Mouse (Mus musculus): ENCODE measurements around the gene Itgb5.

Gene Itgb5

GRCm38 (mm10) chr16:33939133-33939531, 109.7 kb downstream of the Itgb5 start:
- DNase-seq (ENCODE audit: low read depth, low spot score): no peak

DNA sequence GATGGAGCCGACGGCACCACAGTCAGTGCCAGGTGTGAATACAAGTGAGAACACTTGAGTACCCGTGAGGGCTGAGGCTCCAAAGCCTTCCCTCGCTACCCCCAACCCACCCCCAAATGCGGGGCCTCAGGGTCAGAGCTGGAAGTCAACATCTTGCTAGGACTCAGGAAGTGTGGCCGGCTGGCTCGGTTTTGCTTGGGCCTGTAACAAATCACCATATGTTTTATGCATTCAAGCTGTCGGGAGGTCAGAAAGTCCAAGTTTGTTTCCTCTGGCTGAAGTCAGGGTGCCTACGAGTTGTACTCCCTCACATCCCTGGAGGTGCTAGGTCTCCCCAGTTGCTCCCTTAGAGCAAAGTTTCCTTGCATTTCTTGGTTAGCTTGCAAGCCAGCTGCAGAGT, 110.2 kb downstream of the Itgb5 start:
- DNase-seq (ENCODE audit: low read depth, low spot score): no peak

- DNase-seq (ENCODE audit: low read depth, low spot score): no peak
Observed at GRCm38 (mm10) chr16:33940095-33940494, 110.6 kb downstream of the Itgb5 start.

- DNase-seq (ENCODE audit: low read depth, low spot score): no peak
Observed at GRCm38 (mm10) chr16:33941271-33941781, 111.9 kb downstream of the Itgb5 start.

GRCm38 (mm10) chr16:33942341-33942740, 112.9 kb downstream of the Itgb5 start:
- DNase-seq (ENCODE audit: low read depth, low spot score): no peak

GRCm38 (mm10) chr16:33943388-33943787, 113.9 kb downstream of the Itgb5 start:
- no peak for DNase-seq (ENCODE audit: low read depth, low spot score)

DNA sequence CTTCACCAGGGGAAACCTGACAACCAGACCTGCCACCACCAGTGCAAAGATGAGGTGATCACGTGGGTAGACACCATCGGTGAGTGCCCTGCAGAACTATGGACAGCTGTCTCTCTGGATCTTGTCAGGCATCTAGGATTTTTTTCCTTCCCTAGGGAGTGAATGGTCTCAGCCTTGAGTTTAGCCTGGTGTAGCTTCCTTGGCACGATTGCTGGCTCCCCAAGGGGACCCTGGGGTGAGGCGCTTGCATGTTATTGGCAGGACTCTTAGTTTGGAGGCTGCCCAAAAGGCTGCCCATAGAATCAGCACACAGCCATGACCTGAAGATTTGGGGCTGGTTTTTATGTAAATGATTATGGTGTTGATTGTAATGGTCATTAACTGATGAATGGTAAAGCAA, 114.7 kb downstream of the Itgb5 start:
- DNase-seq (ENCODE audit: low read depth, low spot score): no peak

- DNase-seq (ENCODE audit: low read depth, low spot score): no peak
Observed at GRCm38 (mm10) chr16:33944772-33945171, 115.3 kb downstream of the Itgb5 start.

DNA sequence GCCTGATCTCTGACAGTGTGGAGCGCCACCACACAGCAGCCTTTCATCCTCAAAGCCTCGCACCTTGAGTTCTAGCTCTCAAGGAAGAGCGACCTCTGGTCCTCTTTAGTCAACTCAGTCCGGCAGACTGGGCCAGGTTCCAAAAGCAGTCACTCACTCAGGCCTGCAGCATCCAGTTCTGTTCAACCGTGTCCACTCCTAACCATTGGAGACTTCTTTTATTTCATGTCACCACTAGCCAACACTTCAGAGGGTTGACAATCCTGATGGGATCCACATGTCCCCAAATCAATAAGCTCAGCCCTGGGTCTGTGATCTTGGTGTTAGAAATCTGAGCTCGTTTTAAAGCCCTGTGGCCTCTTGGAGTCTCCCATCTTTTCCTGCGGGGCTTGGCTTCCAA, 116.6 kb downstream of the Itgb5 start:
- no peak for DNase-seq (ENCODE audit: low read depth, low spot score)

DNA sequence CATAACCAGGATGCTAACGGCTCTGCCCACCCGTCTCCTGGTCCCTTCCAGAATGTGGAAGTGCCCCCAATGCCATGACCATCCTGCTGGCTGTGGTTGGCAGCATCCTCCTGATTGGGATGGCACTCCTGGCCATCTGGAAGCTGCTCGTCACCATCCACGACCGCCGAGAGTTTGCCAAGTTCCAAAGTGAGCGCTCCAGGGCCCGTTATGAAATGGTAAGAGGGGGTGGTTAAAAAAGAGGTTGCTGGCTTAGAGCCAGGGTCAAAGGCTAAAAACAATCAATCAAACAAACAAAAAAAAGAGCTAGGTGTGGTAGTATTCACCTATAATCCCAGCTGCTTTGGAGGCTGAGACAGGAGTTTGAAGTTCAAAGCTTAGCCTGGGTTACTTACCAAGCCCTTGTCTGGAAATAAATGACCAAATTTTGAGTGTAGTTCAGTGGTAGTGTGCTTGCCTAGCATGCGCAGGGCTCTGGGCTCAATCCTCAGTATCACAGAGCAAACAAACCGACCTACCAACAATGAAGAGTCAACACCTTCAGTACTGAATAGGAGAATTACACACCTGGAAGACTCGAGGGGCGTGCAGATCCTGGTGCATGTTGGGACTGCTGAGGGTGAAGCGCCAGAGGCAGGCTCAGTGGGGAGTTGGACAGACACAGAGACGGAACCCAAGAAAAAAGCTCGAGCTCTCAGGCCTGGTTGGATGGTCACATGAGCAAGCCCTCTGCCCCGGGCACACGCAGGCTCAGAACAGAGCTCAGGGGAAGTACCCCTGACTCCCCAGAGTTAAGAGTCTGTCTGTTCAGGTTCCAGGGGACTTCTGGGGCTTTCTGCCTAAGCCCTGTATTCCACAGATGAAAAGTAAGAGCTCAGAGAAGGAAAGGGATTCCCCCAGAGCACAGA, 118.5 kb downstream of the Itgb5 start:
- DNase-seq (ENCODE audit: low read depth, low spot score): no peak

GRCm38 (mm10) chr16:33950386-33950785, 120.9 kb downstream of the Itgb5 start:
- DNase-seq (ENCODE audit: low read depth, low spot score): no peak

- peak; percentile 20 for DNase-seq (ENCODE audit: low read depth, low spot score)
Observed at GRCm38 (mm10) chr16:33950830-33951229, 121.4 kb downstream of the Itgb5 start.

DNA sequence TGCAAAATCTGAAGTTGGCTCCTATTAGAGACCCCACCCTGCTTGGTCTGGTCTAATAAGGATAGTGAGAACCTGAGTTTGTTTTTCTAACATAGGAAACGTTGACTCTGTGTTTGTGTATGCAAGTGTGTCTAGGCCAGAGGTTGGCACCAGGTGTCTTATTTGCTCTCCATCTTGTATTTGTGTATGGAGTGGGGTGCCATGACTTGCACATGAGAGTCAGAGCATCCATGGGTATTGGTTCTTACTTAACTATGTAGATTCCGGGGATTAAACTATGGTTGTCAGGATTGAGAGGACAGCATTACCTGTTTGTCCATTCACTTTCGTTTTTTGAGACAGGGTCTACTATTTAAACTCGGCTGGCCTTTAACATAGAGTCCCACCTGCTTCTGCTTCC, 123.5 kb downstream of the Itgb5 start:
- DNase-seq (ENCODE audit: low read depth, low spot score): no peak

DNA sequence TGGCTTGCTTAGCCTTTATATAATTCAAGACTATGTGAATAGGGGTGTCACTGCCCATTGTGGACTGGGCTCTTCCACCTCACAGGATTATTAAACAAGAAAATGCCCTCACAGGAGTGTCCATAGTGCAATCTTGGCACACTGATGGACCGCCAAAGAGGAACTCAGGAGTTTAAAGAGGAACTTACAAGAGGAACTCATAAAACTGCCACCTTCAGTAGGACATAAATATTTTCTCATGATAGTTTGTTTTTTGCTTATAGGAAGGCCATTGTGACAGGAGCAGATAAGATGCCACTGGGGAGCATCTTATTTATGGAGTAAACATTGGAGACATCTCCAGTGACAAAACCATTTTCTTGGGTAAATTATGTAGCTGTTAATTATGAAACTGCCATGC, 125.3 kb downstream of the Itgb5 start:
- DNase-seq (ENCODE audit: low read depth, low spot score): no peak

- DNase-seq (ENCODE audit: low read depth, low spot score): no peak
Observed at GRCm38 (mm10) chr16:33963509-33963908, 134.0 kb downstream of the Itgb5 start.

- no peak for DNase-seq (ENCODE audit: low read depth, low spot score)
Observed at GRCm38 (mm10) chr16:33965878-33966537, 136.5 kb downstream of the Itgb5 start.

- peak; percentile 55 for DNase-seq (ENCODE audit: low read depth, low spot score)
Observed at GRCm38 (mm10) chr16:33966538-33967282, 137.2 kb downstream of the Itgb5 start, which contains the start of gene Umps. TSS of gene Umps (minus strand) at chr16:33967038.

DNA sequence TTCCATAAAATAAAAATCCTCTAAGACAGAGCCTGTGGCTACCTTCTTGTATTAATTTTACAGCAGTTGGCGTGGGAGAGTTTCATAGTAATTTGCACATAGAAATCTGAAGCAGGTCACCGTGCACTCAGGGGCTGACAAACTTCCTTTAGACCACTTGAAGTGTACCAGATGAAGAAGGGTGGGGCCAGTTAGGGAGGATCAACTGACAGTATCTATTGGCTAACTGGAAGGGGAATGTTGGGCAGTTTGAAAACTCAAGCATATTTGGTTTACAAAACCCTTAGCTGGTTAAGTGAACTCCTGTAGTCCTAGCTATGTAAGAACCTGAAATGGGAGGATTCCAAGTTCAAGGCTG, 137.8 kb downstream of the Itgb5 start:
- peak; percentile 33 for DNase-seq (ENCODE audit: low read depth, low spot score)

DNA sequence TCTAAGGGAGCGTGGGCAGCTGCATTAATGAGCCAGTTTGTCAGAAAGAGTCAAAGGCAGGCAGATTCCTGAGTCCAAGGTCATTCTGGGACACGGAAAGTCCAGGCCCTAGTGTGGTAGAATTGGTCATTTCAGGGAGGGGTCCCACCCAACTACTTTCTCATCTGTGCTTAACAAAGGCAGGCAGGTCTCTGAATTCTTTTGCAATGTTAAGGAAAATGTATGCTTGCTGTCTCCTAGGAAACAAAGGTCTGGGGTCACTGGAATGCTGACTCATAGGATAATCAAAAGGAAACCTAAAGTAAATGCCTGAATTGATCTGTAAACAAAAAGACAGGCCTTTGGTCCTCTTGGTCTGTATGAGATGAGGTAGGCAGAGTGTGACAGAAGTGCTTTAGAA, 150.4 kb downstream of the Itgb5 start:
- no peak for DNase-seq (ENCODE audit: low read depth, low spot score)

GRCm38 (mm10) chr16:33983712-33984111, 154.2 kb downstream of the Itgb5 start:
- DNase-seq (ENCODE audit: low read depth, low spot score): no peak

DNA sequence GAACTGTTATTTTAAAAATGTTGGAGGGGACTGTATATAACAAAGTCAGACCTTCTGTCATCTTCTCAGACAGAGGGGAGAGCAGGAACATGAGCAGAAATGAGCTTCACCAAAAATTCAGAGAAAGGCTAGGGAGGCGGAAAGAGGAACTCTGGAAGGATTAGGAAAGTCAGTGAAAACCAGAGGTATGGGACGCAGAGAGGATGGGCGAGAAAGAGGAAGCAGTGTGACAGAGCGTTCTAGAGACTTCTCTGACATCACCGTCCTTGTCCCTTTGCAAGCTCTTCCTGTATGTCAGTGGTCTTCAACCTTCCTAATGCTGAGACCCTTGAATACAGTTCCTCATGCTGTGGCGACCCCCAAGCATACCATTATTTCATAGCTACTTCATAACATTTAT, 155.9 kb downstream of the Itgb5 start:
- DNase-seq (ENCODE audit: low read depth, low spot score): no peak

DNA sequence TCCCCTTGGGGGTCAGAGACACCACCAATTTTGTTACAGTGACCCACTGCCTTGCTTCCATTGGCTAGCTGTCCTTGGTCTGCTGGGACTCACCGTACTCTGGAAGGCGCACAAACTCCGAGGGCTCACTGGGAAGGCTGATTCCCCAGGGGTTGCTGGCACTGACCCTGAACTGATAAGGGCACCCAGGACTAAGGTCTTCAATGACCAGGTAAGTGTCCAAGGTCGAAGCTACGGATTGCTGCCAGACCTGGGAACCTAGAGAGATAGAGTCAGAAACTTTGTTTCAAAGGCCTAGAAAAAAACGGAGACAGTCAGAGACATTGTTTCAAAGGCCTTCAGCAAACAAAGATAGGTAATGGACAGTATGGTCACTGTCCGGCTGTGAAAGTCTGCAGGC, 157.5 kb downstream of the Itgb5 start:
- DNase-seq (ENCODE audit: low read depth, low spot score): no peak
